Mouse (Mus musculus) lung, postnatal 10 days (tissue): ENCODE measurements around the gene Usp40.
"Not testable (repeated sequence)": the region's sequence is repeated elsewhere in the genome, so short reads cannot be mapped to it uniquely, and the experiment has no call there.

Experiments
- DNase-seq: peaks from one replicate; pipeline ENCODE4 v3.0.0; 2021

Usp40 gene

DNA sequence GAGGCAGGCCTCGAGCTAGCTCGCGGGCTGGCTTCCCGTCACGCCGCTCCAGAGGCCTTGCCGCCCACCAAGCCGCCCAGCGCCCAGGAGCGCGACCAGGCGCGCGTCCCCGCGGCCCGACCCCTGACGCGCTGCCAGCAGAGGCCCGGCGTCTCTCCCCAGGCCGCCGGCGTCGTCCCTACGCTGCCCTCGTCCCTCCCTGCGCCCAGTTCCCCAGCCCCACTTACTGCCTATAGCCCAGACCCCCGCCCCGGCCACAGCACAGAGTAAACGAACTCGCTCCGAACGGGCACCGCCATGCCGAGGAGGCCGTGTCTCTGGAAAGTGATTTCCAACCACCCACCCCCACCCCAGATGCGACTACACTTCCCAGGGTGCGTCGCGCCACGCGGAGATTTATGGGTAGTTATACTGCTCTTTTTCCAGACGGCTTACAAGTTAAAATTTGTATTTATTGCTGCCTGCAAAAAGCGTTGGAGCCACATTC, at the start of gene Usp40:
Gene Usp40 (minus strand): TSS at position 341 of the 487 bp plus-strand sequence.
- DNase-seq = peak; percentile 86

DNA sequence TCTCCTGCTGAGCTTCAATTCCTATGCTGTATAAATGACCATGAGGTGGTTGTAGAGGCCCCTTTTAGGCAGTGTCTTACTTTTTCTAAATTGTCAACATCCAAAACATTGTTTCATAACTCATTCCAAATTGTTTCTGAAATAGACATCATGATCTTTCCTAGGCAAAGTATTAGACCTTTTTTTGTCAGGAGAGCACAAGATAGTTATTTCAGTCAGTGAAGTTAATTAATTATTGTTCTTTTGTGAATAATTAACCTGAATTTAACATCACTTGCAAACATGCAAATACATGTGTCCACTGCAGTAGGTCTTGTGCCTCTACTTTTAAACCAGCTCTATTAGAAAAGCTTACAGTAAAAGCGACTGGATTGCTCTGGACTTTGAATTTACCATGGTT, 46.7 kb upstream of the Usp40 start, which contains the start of gene Ugt1a10:
Gene Ugt1a10 (plus strand): TSS at position 301 of the 400 bp plus-strand sequence.
- DNase-seq = no peak

GRCm38 (mm10) chr1:88047408-88047807, 39.1 kb upstream of the Usp40 start:
- not testable (repeated sequence) for DNase-seq

DNA sequence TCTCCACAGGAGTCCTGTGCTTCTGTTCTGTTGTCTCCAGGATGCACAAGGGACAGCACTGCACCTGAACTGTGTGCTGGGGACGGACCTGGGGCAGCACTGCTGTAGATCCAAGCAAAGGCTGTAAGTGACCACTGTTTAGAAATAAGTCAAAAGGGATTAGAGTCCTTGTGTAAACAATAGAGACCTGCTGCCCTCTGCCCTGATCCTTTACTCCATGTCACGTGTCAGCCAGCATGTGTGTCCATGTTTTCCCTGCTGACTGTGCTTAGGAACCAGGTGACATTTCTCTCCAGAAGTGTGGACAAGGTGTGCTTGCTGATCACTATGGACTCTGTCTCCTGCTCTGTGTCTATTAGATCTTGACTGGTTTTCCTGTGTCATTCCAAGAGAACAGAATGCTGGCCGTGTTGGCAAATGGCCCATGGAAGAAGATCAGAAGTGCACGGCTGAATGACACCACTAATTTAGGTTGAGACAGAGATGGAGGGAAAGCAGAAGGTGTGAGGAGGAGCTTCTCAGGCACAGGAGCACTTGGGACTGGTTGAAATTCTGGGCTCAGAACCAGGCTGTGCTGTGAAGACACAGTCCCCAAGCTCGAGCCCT, 36.6 kb upstream of the Usp40 start:
- not testable (repeated sequence) for DNase-seq

GRCm38 (mm10) chr1:88043044-88043443, 34.7 kb upstream of the Usp40 start:
- not testable (repeated sequence) for DNase-seq

DNA sequence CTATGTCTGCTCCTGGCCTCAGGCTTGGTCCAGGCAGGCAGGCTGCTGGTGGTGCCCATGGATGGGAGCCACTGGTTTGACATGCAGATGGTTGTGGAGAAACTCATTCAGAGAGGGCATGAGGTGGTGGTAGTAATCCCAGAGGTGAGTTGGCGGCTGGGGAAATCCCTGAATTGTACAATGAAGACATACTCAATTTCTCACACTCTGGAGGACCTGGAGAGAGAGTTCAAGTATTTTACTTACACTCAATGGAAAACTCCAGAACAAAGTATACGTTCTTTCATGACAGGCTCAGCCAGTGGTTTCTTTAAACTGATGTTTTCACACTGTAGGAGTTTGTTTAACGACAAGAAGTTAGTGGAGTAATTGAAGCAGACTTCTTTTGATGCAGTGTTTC, 16.9 kb upstream of the Usp40 start:
- DNase-seq = not testable (repeated sequence)

GRCm38 (mm10) chr1:88015371-88015770, 7.0 kb upstream of the Usp40 start:
- DNase-seq = no peak

DNA sequence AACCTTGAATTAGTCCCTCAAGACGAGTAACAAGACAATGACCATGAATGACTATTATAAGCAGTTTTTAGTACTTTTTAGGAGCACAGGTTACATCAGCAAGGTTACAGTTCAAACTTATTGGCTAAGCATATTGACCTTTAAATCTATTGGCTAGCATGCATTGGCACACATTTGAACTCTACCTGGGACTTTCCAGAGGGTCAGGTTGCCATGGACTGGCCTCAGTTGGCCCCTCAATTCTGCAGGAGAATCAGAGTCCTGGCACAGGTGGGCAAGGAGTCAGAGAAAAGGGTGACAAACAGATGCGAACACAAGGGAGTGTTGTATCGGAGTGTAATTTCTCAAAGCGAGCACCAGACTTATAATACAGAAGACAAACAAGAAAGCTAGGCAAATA, 6.3 kb upstream of the Usp40 start:
- no peak for DNase-seq

GRCm38 (mm10) chr1:88014194-88014593, 5.8 kb upstream of the Usp40 start:
- DNase-seq = no peak

DNA sequence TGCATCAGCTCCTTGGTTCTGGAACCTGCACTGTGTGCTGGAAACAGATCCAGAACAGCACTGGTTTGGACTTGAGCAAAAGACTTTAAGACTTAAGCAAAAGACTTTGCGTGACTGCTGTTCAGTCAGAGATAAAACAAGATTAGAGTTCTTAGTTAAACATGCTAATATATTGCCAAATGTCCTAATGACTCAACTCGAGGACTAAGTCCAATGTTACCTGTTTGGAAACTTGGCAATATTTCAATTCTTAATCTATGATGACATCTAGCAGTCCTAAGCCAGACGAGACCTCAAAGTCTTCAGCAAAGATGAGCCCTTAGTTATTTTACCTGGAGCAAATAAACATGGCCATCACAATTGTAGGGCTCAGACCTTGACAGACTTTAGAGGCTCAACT, 5.4 kb upstream of the Usp40 start:
- DNase-seq = no peak

- no peak for DNase-seq
Observed at GRCm38 (mm10) chr1:88009521-88009920, 1.2 kb upstream of the Usp40 start.

- DNase-seq = no peak
Observed at GRCm38 (mm10) chr1:88008735-88009134, 384 bp upstream of the Usp40 start.

DNA sequence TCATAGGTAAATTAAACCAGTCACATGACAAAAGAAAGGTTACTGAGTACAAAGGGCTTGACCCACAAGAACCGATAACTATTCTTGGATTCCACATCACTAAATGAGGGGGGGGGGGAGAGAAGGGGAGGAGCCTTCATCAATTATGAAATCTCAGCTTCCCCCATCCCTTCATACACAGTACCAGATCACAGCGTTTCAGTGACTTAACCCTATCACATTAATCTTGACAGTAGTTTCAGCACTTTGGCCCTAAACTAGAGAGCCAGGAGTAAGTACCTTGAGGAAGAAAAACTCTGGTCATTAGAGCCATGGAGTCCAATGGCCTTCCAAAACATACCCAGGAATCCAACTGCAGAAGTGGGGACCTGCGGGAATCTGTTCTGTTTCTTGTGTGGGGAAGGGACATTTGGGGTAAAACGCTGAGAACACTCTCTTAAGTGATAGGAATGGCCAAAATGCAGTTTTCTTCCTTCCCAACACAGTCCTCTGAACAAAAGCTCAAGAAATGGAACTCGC, 600 bp downstream of the Usp40 start:
- no peak for DNase-seq

DNA sequence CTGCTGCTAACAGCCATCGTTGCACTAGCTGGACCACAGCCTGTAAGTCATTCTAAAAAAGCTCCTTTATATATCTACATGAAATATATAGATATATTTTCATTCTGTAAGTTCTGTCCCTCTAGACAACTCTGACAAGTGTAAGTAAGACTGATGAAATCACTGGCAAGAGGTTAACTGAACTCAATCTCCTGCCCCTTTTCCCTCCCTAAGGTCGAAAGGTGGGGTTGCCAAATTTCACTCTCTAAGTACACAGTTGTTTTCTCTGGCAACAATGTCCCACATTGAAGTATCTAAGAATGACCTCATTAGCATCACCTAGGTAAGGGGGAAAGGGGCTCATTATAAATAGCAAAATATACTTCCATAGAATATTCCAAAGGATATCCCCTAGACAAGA, 15.6 kb downstream of the Usp40 start:
- DNase-seq = no peak

DNA sequence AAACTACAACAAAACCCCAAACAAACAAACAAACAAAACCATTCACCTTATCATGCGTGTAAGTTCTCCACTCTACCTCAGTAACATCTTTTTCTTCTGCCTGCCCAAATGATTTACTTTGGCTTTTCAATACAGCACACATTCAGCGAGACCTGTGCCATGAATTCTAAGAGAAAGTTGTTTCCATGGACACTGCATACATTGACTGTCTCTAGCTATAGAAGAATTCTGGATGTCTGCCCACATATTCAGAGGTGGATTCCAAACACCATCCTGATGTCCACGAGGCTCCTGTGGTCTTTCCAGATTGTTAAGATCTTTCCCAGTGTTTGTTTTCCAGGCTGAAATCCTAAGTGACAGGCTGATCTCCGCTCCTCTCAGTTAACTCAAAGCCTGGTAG, 26.1 kb downstream of the Usp40 start:
- DNase-seq = no peak

- no peak for DNase-seq
Observed at GRCm38 (mm10) chr1:87970381-87970780, 38.0 kb downstream of the Usp40 start.

DNA sequence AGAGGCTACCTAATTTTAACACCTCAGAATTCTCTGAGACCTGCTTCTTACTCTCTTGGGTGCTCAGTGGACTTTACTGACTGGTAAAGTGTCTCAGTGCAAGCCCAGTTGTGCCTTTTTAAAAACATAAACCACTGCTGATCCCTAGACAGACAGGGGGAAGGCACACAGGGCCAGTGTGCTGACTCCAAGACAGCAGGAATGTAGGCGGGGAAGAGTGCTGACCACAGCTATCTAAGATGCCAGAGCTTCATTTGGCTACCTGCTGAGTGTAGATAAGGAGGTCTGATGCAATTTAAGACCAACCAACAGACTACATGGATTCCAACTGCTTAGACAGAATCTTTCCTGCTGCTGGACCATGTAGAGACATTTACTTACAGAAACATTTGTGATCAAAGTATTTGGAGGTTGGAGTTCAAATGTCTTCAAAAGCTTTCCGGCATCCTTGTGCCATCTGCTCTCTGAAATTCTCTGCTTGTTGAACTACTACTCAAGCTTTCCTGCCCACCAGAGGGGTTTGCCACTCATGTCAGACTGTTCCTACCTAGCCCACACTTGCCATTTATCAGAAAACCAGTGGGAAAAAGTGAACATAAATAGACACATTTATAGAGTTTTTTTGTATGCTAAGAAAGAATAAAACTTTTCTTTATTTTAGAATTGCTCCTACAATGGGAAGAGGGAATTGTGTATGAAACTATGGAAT, 46.7 kb downstream of the Usp40 start:
- no peak for DNase-seq

DNA sequence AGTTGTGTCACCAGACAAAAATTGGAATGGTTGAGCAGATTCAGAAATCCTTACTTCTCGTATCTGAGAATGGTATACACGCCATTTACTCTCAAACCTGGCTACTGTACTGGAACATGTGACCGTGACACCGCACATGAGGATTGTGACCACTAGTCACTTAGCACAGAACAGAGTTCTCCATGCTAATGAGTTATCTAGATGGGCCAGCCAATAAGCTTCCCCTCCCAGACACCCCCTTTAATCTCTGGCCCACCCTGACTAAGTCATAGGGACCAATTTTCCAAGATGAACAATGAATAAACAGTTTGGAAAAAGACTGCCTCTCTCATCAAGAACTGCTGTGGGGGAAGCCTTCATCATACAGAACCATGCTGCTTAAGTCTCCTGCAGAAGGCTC, 47.6 kb downstream of the Usp40 start:
- DNase-seq = no peak

DNA sequence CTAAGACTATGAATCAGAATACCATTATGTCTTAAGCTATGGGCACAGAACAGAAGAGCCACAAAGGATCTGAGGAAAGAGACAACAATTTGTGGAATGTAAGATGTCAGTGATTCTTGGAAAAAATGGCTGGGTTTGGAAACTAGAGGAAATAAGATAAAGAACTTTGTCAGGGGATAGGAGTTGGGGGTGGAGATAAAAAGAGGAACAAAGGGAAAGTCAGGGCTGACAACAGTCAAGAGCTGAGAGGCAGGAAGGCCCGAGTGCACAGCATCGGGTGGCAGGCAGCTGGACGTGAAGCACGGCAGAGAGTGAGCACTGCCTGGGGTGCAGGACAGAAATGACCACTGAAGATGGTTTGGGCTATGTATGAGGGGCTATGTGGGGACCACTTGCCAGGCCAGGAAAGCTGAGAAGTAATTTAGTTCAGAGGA, 48.3 kb downstream of the Usp40 start:
- no peak for DNase-seq

DNA sequence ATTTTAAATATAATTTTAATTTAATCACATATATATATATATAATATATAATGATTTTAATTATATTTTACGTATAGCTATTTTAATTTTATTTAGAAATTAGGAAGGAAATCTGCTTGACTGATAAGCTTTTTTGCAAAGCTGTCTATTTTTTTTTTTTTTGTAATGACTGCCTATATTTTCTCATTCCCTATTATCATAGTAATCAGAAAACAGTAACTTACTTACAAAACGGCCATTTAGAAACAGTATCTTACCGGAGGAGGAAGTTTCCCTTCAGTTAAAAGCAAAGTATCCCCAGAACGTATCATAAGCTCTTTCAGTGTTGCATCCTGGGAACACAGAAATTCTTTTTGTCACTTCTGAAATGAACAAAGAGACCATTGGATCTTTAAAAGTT, 48.8 kb downstream of the Usp40 start:
- no peak for DNase-seq

GRCm38 (mm10) chr1:87958931-87959330, 49.4 kb downstream of the Usp40 start:
- no peak for DNase-seq

DNA sequence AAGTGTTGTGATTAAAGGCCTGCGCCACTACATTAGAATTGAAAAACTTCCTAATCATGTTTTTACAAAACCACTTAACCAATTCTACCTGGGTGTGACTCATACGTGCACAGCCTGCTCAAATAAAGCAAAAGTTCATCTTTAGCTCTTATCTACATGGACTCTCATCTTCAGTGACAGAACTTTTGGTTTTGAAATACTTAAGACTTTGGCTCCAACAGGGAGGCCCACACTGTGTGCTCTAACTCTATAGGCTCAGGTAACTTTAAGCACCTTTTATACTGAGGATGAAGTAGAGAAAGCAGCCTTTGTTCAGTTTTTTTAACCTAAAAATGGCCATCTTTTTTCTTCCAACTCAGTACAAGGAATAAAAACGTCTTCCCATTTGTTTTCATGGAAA, 55.3 kb downstream of the Usp40 start:
- DNase-seq = no peak

DNA sequence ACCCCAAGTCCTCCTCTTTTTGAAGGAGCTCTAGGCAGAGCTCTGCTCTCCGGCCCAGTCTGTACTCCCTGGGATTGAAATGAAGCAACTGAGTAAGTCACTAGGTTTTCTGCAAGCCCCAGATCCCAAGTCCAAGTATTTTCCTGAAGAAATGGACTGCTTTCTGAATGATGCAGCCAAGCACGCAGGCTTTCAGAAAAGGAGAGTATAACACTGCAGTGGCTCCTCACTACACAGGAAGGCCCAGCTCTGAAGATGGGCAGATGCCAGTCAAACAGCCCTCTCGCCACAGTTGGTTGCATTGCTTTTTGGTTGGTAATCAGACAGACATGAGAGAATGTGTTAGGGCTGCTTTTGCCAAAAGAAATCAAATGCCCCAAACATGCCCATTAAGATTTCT, 56.7 kb downstream of the Usp40 start:
- no peak for DNase-seq

GRCm38 (mm10) chr1:87947681-87948091, 60.7 kb downstream of the Usp40 start:
- no peak for DNase-seq
